Mouse (Mus musculus) embryonic fibroblast, embryonic 13.5 days (primary cell): Measurements from ENCODE around the gene Cideb.

Source experiments
- CTCF ChIP-seq: IDR thresholded peaks from 2 replicates; pipeline ENCODE4 v1.5.1; 2011; ENCODE audit warnings: mild to moderate bottlenecking, control low read depth, low read length, moderate library complexity, borderline replicate concordance; ENCODE audit not compliant: insufficient read depth
- POLR2A ChIP-seq: IDR thresholded peaks from 2 replicates; pipeline ENCODE4 v1.6.1; 2011; ENCODE audit warnings: low read depth, mild to moderate bottlenecking, control low read depth, low read length, moderate library complexity

GRCm38 (mm10) chr14:55716884-55717283 is 41.4 kb downstream of the Cideb start:
- TF ChIP-seq POLR2A (no peak), CTCF (no peak)
